Mouse (Mus musculus) retina, postnatal 1 day (tissue): Measurements from ENCODE around the gene Gstp2.

Experiments
- DNase-seq: peaks from one replicate; pipeline ENCODE4 v3.0.0-alpha.2; 2012

Gene Gstp2

DNA sequence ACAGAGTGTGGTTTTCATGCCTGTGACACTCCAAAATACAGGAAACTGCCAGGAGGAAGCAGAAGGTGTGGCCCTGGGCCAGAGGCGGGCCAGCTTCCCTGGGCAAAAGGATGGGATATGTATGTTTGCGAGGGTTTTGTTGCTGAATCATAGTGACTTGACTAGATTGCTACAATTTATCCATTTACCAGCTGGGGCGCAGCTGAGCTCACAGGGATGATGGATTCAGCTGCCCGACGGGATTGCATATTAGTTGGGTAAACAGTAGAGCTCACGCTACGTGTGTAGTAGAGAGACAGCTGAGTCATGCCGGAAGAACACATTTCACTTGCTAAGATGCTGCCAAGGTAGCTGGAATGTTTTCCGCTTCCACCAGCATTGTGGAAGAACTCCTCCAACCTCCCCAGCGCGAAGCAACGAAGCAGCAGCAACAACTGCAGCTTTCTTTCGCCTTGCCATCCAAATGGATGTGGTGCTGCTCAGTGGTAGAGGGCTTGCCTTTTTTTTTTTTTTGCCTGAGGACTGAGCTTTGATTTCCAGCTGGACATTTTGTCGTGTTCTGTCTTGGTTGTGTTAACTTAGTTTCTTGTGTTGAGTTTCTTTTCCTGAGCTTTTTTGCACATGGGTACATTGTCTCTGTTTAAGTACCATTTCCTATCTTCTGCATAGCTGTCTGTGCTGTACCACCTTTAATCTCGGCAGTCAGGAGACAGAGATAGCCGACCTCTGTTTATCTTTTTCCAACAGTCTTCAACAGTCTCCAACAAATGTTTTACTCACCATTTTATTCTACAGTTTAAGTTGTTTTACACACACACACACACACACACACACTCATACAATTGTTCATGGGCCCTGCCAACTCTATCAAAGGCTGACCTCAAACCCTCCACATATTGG, at the start of gene Gstp2:
TSS of gene Gstp2 (minus strand) at position 58 of the 900 bp plus-strand sequence.
- peak; percentile 74 for DNase-seq

DNA sequence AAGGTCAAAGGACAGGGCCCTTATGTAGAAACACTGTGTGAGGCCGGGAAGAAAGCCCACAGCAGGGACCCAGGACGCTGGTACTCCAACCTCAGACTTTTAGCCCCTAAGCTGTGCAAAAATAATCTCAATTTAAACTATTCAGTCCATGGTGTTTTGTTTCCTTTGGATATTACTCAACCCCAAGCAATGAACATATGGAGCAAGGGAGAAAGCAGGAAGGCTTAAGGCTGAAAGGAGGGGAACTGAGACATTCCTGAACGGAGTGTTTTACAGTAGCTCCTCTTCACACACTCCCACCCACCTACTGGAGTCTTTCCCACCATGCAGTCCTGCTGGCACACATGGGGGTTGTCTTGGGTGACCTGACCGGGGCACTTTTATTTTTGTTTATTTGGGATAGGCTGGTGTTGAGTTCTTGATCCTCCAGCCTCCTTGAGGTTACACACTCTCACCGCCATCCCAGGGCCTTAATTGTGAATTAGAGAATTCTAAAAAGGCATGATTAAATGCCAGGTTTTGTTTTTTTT, 49.0 kb upstream of the Gstp2 start:
- DNase-seq, result no peak

- DNase-seq, result no peak
Observed at GRCm38 (mm10) chr19:4094348-4094747, 48.5 kb upstream of the Gstp2 start.

- no peak for DNase-seq
Observed at GRCm38 (mm10) chr19:4093772-4094171, 47.9 kb upstream of the Gstp2 start.

- no peak for DNase-seq
Observed at GRCm38 (mm10) chr19:4092750-4093149, 46.9 kb upstream of the Gstp2 start.

DNA sequence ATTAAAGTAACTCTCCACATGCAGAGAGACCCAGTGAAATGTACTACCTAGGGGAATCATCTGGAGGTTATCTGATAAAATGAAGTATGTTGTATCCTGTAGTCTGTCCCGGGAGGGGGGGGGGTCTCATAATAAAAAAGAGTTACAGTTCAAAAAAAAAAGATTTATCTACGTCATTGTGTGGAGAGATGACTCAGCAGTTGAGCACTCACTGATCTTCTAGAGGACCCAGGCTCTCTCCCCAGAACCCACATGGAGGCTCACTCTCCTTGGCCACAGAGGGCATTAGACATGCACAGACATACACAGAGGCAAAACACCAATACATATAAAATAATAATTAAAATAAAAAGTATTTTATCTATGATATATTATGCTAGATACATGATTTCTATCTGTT, 45.6 kb upstream of the Gstp2 start:
- no peak for DNase-seq

GRCm38 (mm10) chr19:4090446-4090845, 44.6 kb upstream of the Gstp2 start:
- DNase-seq, result no peak

GRCm38 (mm10) chr19:4089128-4089527, 43.3 kb upstream of the Gstp2 start:
- peak; percentile 79 for DNase-seq

DNA sequence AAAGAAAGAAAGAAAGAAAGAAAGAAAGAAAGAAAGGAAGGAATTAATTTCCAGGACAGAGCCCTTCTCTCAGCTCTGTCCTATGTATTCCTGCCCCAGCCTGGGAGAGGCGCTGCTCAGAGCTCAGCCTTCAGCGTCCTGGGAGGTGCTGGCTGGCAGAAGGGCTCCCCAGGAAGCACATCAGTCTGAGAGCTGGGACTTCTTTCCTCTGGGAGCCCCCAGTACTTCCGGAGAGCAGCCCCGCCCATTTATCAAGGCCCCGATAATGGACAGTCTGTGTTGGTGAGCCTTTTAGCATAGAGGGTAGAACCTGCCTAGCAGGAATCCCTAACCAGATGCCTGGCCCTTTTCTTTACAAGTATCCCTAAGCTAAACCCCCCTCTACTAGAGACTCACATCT, 42.3 kb upstream of the Gstp2 start:
- no peak for DNase-seq

DNA sequence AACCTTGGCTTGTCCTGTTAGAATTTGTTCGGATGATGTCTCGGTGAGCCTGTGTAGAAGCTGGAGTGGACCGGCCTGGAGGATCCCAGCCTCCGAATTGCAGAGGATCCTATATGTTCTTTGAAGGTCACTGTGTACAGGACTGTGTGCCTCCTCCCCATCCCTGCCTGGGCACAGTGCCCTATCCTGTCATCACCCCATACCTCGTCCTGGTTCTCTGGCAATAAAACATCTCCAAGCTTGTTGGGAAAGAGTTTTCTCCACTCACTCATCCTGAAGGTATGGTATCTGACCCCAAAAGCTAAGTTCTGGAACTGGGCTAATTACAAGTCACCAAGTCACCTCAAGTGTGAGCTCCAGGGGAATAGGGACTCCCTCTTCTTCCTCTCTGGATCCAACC, 41.3 kb upstream of the Gstp2 start:
- no peak for DNase-seq

DNA sequence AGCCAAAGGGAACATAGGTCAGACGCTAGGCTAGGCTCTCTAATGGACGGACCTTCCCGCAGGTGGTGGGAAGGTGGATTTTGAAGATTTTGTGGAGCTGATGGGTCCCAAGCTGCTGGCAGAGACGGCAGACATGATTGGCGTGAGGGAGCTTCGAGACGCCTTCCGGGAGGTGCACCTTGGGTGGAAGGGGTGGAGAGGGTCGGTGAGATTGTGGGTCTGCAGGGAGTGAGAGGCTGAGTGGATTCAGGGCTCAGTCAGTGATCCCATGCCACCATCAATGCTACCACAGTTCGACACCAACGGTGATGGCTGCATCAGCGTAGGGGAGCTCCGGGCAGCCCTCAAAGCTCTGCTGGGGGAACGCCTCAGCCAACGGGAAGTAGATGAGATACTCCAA, 40.3 kb upstream of the Gstp2 start:
- no peak for DNase-seq

GRCm38 (mm10) chr19:4084984-4085383, 39.2 kb upstream of the Gstp2 start:
- DNase-seq, result no peak

GRCm38 (mm10) chr19:4083826-4084225, 38.0 kb upstream of the Gstp2 start:
- peak; percentile 40 for DNase-seq

GRCm38 (mm10) chr19:4083316-4083715, 37.5 kb upstream of the Gstp2 start:
- peak; percentile 26 for DNase-seq

GRCm38 (mm10) chr19:4082219-4082965, 36.6 kb upstream of the Gstp2 start:
- DNase-seq, result no peak

GRCm38 (mm10) chr19:4081394-4081793, 35.6 kb upstream of the Gstp2 start, which contains the start of gene Cabp2:
Gene Cabp2, plus strand, starts transcription at chr19:4081578.
- DNase-seq, result peak; percentile 35

- DNase-seq, result no peak
Observed at GRCm38 (mm10) chr19:4080511-4081009, 34.7 kb upstream of the Gstp2 start.

- no peak for DNase-seq
Observed at GRCm38 (mm10) chr19:4079594-4079993, 33.8 kb upstream of the Gstp2 start.

GRCm38 (mm10) chr19:4075531-4075930, 29.7 kb upstream of the Gstp2 start:
- DNase-seq, result no peak

DNA sequence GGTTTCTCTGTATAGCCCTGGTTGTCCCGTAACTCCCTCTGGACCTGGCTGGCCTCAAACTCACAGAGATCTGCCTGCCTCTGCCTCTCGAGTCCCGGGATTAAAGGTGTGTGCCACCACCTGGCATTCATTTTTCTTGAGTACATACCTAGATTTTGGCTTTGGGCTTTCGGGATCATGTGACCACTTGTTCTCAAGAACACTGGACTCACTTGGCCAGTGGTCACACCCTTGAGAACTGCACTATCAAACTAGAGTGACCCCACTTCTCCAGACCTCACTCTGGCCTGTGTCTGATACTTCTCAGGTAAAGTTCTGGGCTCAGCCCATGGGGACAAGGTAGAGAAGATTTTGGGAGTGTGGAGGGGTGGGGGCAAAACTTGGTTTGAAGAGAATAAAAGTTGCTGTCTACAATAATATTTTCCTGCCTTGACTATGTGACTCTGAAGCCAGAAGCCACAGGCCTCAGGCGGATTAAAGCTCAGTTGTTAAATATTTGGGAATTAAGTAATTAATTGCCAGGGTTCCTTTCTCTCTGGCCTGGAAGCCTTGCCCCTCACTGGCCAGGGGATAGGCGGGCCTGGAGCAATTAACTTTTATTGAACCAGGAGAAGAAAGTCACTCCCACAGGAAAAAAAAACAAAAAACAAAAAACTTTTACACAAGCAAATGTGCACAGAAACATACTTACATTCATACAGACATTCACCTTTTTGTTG, 27.0 kb upstream of the Gstp2 start:
- DNase-seq, result no peak

DNA sequence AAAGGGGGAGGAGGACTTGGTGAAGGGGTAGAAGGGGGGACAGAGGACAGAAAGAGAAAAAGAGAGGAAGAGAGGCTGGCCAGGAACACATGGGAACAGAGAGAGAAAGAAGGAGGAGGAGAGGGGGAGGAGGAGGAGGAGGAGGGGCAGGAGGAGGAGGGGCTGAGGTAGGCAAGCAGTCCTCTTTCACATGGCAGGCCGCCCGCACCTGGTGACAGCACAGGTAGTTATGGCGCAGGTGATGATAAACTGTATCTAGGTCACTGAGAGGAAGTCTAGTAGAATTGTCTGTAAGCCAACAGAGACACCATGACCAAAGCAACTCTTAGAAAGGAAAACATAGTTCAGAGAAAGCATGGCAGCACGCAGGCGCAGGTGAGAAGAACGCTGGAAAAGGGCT, 25.6 kb upstream of the Gstp2 start:
- no peak for DNase-seq

- DNase-seq, result no peak
Observed at GRCm38 (mm10) chr19:4070756-4071155, 24.9 kb upstream of the Gstp2 start.

- DNase-seq, result no peak
Observed at GRCm38 (mm10) chr19:4070311-4070710, 24.5 kb upstream of the Gstp2 start.
